Mouse (Mus musculus) myocyte (in vitro differentiated cells): ENCODE results near the gene Mtg1. TPM values are rescaled to one million over a fixed set of nuclear protein-coding genes. Genes with fewer than 3 reads are reported as not detected.
"Not testable (repeated sequence)": the region's sequence is repeated elsewhere in the genome, so short reads cannot be mapped to it uniquely, and the experiment has no call there.

Experiments
- H3K27me3 ChIP-seq: one replicate; pipeline ENCODE4 v1.6.1; 2011; ENCODE audit not compliant: control insufficient read depth, insufficient read depth, insufficient read length
- H3K36me3 ChIP-seq: one replicate; pipeline ENCODE4 v1.6.1; 2011; ENCODE audit not compliant: control insufficient read depth, insufficient read depth
- H3K4me2 ChIP-seq: one replicate; pipeline ENCODE4 v1.6.1; 2011; ENCODE audit warnings: low read depth, control low read depth
- H3K4me3 ChIP-seq: one replicate; pipeline ENCODE4 v1.5.1; 2011; ENCODE audit warnings: mild to moderate bottlenecking, control low read depth, moderate library complexity
- H3K79me2 ChIP-seq: one replicate; pipeline ENCODE4 v1.6.1; 2011; ENCODE audit not compliant: control insufficient read depth, insufficient read depth
- H3ac ChIP-seq: one replicate; pipeline ENCODE4 v1.6.1; 2011; ENCODE audit not compliant: control insufficient read depth, insufficient read length
- CEBPB ChIP-seq: IDR thresholded peaks from 2 replicates; pipeline ENCODE4 v1.6.1; 2011; ENCODE audit warnings: mild to moderate bottlenecking, moderate library complexity; ENCODE audit not compliant: poor library complexity, insufficient read depth, severe bottlenecking
- E2F4 ChIP-seq: IDR thresholded peaks from one replicate; pipeline ENCODE4 v1.6.1; 2011; ENCODE audit warnings: mild to moderate bottlenecking, control low read depth, moderate library complexity; ENCODE audit not compliant: insufficient read depth
- MAX ChIP-seq: IDR thresholded peaks from one replicate; pipeline ENCODE4 v1.6.1; 2011; ENCODE audit warnings: low read depth, mild to moderate bottlenecking, control low read depth
- MYOD1 ChIP-seq, 3 experiments: IDR thresholded peaks; one replicate each; pipeline ENCODE4 v1.6.1; 2011; ENCODE audit warnings: control low read depth in 2 of 3, low read depth in 2 of 3, mild to moderate bottlenecking in 2 of 3, moderate library complexity in 1 of 3; ENCODE audit not compliant: insufficient read length in 2 of 3, control insufficient read depth in 1 of 3
- MYOG ChIP-seq, 3 experiments: IDR thresholded peaks; one replicate each; pipeline ENCODE4 v1.6.1; 2011; ENCODE audit warnings: control low read depth in 2 of 3, low read depth in 2 of 3, mild to moderate bottlenecking in 2 of 3; ENCODE audit not compliant: insufficient read length in 2 of 3, control insufficient read depth in 1 of 3, insufficient read depth in 1 of 3
- POLR2A ChIP-seq: IDR thresholded peaks from one replicate; pipeline ENCODE4 v1.6.1; 2011; ENCODE audit warnings: low read depth, mild to moderate bottlenecking, control low read depth, moderate library complexity; ENCODE audit not compliant: insufficient read length
- POLR2AphosphoS2 ChIP-seq: IDR thresholded peaks from one replicate; pipeline ENCODE4 v1.6.1; 2011; ENCODE audit warnings: low read depth, control low read depth; ENCODE audit not compliant: insufficient read length
- REST ChIP-seq: IDR thresholded peaks from one replicate; pipeline ENCODE4 v1.6.1; 2011; ENCODE audit warnings: mild to moderate bottlenecking, control low read depth, moderate library complexity; ENCODE audit not compliant: insufficient read depth, insufficient read length
- SRF ChIP-seq: IDR thresholded peaks from one replicate; pipeline ENCODE4 v1.6.1; 2011; ENCODE audit warnings: low read depth; ENCODE audit not compliant: control insufficient read depth, insufficient read length
- TCF12 ChIP-seq: IDR thresholded peaks from one replicate; pipeline ENCODE4 v1.6.1; 2011; ENCODE audit warnings: mild to moderate bottlenecking, control low read depth; ENCODE audit not compliant: poor library complexity, insufficient read depth, severe bottlenecking
- TCF3 ChIP-seq: IDR thresholded peaks from one replicate; pipeline ENCODE4 v1.6.1; 2011; ENCODE audit warnings: low read depth, control low read depth; ENCODE audit not compliant: insufficient read length
- USF1 ChIP-seq: IDR thresholded peaks from one replicate; pipeline ENCODE4 v1.6.1; 2011; ENCODE audit warnings: low read depth, mild to moderate bottlenecking, control low read depth, moderate library complexity
- polyA plus RNA-seq: library from polyadenylated mRNA; unstranded; fragments of >200 nt; fragmentation: generic; extraction: Trizol; gene quantifications from one replicate; pipeline ENCODE4 v1.2.1, GENCODE M21; 2012; ENCODE audit warnings: missing spikeins

Mtg1 gene
- polyA plus RNA-seq, 1 experiment, result 23.3 TPM

GRCm38 (mm10) chr7:140127911-140128310 is 9.5 kb upstream of the Mtg1 start:
- Histone ChIP-seq H3ac (no peak overlapping the region), H3K4me2 (no peak overlapping the region), H3K4me3 (no peak overlapping the region), H3K36me3 (no peaks in the 10 kb centered on the region), H3K79me2 (no peaks in the 10 kb centered on the region), H3K27me3 (no peaks in the 10 kb centered on the region)
- TF ChIP-seq E2F4 (no peak), USF1 (no peak), REST (no peak), SRF (no peak), MAX (no peak), TCF12 (no peak), POLR2A (no peak), POLR2AphosphoS2 (no peak), TCF3 (no peak), MYOG (IDR thresholded peaks at IDR 0.05; ENCODE audit: control insufficient read depth in 1 of 3, insufficient read depth in 1 of 3, insufficient read length in 2 of 3, low read depth in 2 of 3) (no peak), CEBPB (no peak), MYOD1 (IDR thresholded peaks at IDR 0.05; ENCODE audit: control insufficient read depth in 1 of 3, insufficient read length in 2 of 3, low read depth in 2 of 3) (no peak)

- not testable (repeated sequence) for H3K36me3 ChIP-seq, H3K79me2 ChIP-seq, H3K4me2 ChIP-seq, H3ac ChIP-seq, H3K4me3 ChIP-seq, H3K27me3 ChIP-seq
Measured at GRCm38 (mm10) chr7:140132184-140132583, 5.2 kb upstream of the Mtg1 start.

DNA sequence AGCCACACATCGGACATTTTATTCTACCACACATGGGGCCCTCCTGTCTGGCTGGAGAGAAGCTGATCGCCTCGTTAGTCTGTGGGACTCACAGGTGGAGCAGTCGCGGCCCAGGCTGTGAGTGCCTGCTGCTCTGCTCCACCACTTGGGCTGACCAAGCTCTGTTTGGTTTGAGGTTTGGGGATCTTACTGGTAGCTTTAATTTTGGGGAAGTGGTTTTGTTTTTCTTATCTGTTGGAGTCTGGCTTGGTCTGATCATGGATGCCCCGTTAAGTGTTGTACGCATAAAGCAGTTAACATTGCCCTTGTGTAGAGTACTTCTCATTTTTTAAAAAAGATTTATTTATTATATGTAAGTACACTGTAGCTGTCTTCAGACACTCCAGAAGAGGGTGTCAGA is 3.3 kb upstream of the Mtg1 start:
- H3K4me3 ChIP-seq, H3K4me2 ChIP-seq, H3K36me3 ChIP-seq, H3ac ChIP-seq, H3K27me3 ChIP-seq, H3K79me2 ChIP-seq: not testable (repeated sequence)

DNA sequence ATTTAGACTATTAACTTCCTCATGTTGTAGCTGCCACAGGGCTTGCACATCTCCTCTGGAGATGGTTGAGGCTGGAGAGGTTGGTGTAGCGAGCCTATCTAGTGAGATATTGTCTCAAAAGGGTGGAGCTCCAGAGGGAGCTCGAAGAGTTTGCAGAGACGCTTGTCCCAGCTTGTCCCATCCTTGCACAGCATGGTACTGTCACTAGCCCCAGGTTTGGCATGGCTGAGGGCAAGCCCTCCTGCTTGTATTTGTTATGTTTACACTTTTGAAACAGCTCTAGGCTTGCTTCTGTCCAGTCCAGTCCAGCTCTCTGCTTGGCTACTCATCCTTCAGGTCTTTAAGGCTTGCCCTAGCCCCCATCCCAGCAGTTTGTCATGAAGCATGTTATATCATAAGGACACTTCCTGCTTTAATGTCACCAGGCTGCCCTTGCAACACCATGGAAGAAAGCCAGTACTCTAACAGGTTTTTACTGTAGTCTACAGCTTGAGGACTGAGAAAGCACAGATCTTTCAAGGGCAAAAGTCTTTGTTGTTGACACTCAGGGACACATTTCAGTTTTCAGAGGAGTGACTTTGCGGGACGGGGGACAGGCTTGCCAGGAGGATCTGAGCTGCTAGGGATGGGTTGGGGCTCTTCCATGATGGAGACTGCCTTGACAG is 2.1 kb upstream of the Mtg1 start:
- H3K4me3 ChIP-seq, result no peak overlapping the region
- H3ac ChIP-seq, result no peak overlapping the region
- no peaks in the 10 kb centered on the region for H3K27me3 ChIP-seq
- no peak overlapping the region for H3K4me2 ChIP-seq
- H3K79me2 ChIP-seq, result no peaks in the 10 kb centered on the region
- TF ChIP-seq E2F4 (no peak), CEBPB (no peak), MAX (no peak), POLR2AphosphoS2 (no peak), MYOD1 (IDR thresholded peaks at IDR 0.05; ENCODE audit: control insufficient read depth in 1 of 3, insufficient read length in 2 of 3, low read depth in 2 of 3) (no peak), POLR2A (no peak), TCF12 (no peak)
- no peaks in the 10 kb centered on the region for H3K36me3 ChIP-seq

DNA sequence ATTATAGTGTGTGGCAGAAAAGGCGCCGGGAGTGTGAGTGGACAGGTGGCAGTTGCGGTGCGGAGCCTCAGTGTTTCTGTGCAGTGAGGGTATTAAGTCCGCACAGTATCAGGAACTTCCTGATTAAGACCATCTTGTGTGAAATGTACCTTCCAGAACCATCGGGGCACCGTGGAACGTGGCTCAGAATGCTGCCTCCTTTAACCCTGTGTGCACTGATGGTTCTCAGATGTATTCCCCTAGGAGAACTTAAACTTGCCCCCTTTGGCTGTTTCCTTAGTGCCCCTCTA is 602 bp downstream of the Mtg1 start:
- no peak for TF ChIP-seq MAX
- TF ChIP-seq MYOG (IDR thresholded peaks at IDR 0.05; ENCODE audit: control insufficient read depth in 1 of 3, insufficient read depth in 1 of 3, insufficient read length in 2 of 3, low read depth in 2 of 3), result no peak
- TF ChIP-seq POLR2AphosphoS2, result no peak
- no peak for TF ChIP-seq CEBPB
- TF ChIP-seq MYOD1 (IDR thresholded peaks at IDR 0.05; ENCODE audit: control insufficient read depth in 1 of 3, insufficient read length in 2 of 3, low read depth in 2 of 3), result peak in 1 of 3 experiments; percentile 20
- TF ChIP-seq TCF12, result no peak
- no peaks in the 10 kb centered on the region for H3K27me3 ChIP-seq
- H3K4me3 ChIP-seq, result peak overlapping the region; percentile 35
- peak overlapping the region; percentile 86 for H3K4me2 ChIP-seq
- no peaks in the 10 kb centered on the region for H3K79me2 ChIP-seq
- peak overlapping the region; percentile 35 for H3ac ChIP-seq
- H3K36me3 ChIP-seq, result no peaks in the 10 kb centered on the region

GRCm38 (mm10) chr7:140141350-140141749 is 4.0 kb downstream of the Mtg1 start:
- H3K4me2 ChIP-seq, result no peak overlapping the region

More at GRCm38 (mm10) chr7:140141350-140141749, 4.0 kb downstream of the Mtg1 start:
- no peak for TF ChIP-seq MYOG (IDR thresholded peaks at IDR 0.05; ENCODE audit: control insufficient read depth in 1 of 3, insufficient read depth in 1 of 3, insufficient read length in 2 of 3, low read depth in 2 of 3)
- no peak for TF ChIP-seq MAX
- no peak for TF ChIP-seq USF1
- TF ChIP-seq CEBPB, result no peak
- TF ChIP-seq E2F4, result no peak
- no peak for TF ChIP-seq REST
- no peak for TF ChIP-seq POLR2A
- no peak for TF ChIP-seq TCF3
- no peak for TF ChIP-seq MYOD1 (IDR thresholded peaks at IDR 0.05; ENCODE audit: control insufficient read depth in 1 of 3, insufficient read length in 2 of 3, low read depth in 2 of 3)
- no peak for TF ChIP-seq SRF
- TF ChIP-seq POLR2AphosphoS2, result no peak
- no peak overlapping the region for H3K4me3 ChIP-seq
- no peaks in the 10 kb centered on the region for H3K79me2 ChIP-seq
- H3K36me3 ChIP-seq, result no peaks in the 10 kb centered on the region
- H3ac ChIP-seq, result no peak overlapping the region
- H3K27me3 ChIP-seq, result no peaks in the 10 kb centered on the region
